Mouse (Mus musculus) right cerebral cortex, adult 2 months (tissue): ENCODE results near the gene Ccdc113.

Experiments
- DNase-seq, 2 experiments: peaks; one replicate each; pipeline ENCODE4 v3.0.0; 2021 to 2022; ENCODE audit warnings: low spot score in 2 of 2

The Ccdc113 gene

GRCm38 (mm10) chr8:95539487-95539886, 5.6 kb downstream of the Ccdc113 start:
- no peak for DNase-seq

GRCm38 (mm10) chr8:95542191-95542590, 8.3 kb downstream of the Ccdc113 start:
- no peak for DNase-seq

- DNase-seq = no peak
Measured at GRCm38 (mm10) chr8:95543065-95543464, 9.2 kb downstream of the Ccdc113 start.

- no peak for DNase-seq
Measured at GRCm38 (mm10) chr8:95545815-95546214, 11.9 kb downstream of the Ccdc113 start.

GRCm38 (mm10) chr8:95546986-95547385, 13.1 kb downstream of the Ccdc113 start:
- no peak for DNase-seq

GRCm38 (mm10) chr8:95547931-95548330, 14.0 kb downstream of the Ccdc113 start:
- DNase-seq = no peak

- DNase-seq = peak; percentile 11 to 33
Measured at GRCm38 (mm10) chr8:95549871-95550829, 16.3 kb downstream of the Ccdc113 start.

- no peak for DNase-seq
Measured at GRCm38 (mm10) chr8:95551577-95551976, 17.7 kb downstream of the Ccdc113 start.

- no peak for DNase-seq
Measured at GRCm38 (mm10) chr8:95555963-95556362, 22.1 kb downstream of the Ccdc113 start.

- no peak for DNase-seq
Measured at GRCm38 (mm10) chr8:95566217-95566616, 32.3 kb downstream of the Ccdc113 start.

- no peak for DNase-seq
Measured at GRCm38 (mm10) chr8:95566809-95567208, 32.9 kb downstream of the Ccdc113 start.

- DNase-seq = no peak
Measured at GRCm38 (mm10) chr8:95573146-95573545, 39.3 kb downstream of the Ccdc113 start.

GRCm38 (mm10) chr8:95576240-95576639, 42.4 kb downstream of the Ccdc113 start, which contains the start of gene Prss54:
Prss54 (minus strand) TSS chr8:95576340.
- no peak for DNase-seq

- DNase-seq = no peak
Measured at GRCm38 (mm10) chr8:95587339-95587738, 53.5 kb downstream of the Ccdc113 start.

- DNase-seq = no peak
Measured at GRCm38 (mm10) chr8:95589282-95589681, 55.4 kb downstream of the Ccdc113 start.

- no peak for DNase-seq
Measured at GRCm38 (mm10) chr8:95590539-95590938, 56.7 kb downstream of the Ccdc113 start.

GRCm38 (mm10) chr8:95592131-95592780, 58.4 kb downstream of the Ccdc113 start:
- DNase-seq = no peak

- DNase-seq = no peak
Measured at GRCm38 (mm10) chr8:95593439-95594393, 59.8 kb downstream of the Ccdc113 start.

GRCm38 (mm10) chr8:95595131-95595530, 61.2 kb downstream of the Ccdc113 start:
- no peak for DNase-seq

- no peak for DNase-seq
Measured at GRCm38 (mm10) chr8:95596841-95597241, 63.0 kb downstream of the Ccdc113 start.

- peak; percentile 80 to 86 for DNase-seq
Measured at GRCm38 (mm10) chr8:95599861-95600260, 66.0 kb downstream of the Ccdc113 start.

- DNase-seq = no peak
Measured at GRCm38 (mm10) chr8:95601306-95601705, 67.4 kb downstream of the Ccdc113 start.
